Mouse (Mus musculus): ENCODE measurements at regions not wholly inside any gene's neighbourhood (a gene's known extent, or its start where the extent isn't known, plus 50 kb on each side); places are given as distances from the start of the nearest gene placed in this dataset.
A peak's percentile ranks its signal among the peaks of the same experiment; 100 is the strongest.

DNA sequence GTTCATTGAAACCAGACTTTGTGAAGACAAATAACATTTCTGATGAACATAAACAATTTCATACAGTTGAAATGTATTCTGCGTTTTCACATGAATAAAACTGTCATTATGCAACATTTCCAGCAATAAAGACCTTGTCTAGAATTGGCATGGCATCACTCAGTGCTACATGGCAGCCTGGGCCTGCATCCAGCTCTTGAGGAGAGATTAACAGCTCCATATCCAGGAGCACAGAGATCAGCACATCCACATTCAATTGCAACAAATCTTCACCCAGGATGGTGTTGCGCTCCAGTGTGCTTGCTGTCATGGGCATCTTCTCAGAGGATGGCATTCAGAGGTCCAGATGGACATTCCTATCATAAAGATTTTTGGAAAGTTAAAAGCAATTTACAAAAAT lies 196.7 kb upstream of the Tmem161b start:
- H3K27me3 ChIP-seq (ENCODE audit: control insufficient read depth, insufficient read depth, low read depth, low read length): no peaks in the 10 kb centered on the region
- no peak for ATAC-seq
- no peaks in the 10 kb centered on the region for H3K36me3 ChIP-seq (ENCODE audit: control insufficient read depth, insufficient read depth, low read length)
- H3K9me3 ChIP-seq (replicated peaks; ENCODE audit: control insufficient read depth, low read length, poor library complexity, severe bottlenecking): no peaks in the 10 kb centered on the region
- WGBS: 81% methylated on average over 2 of the region's 2 CpGs
- no peak overlapping the region for H3K4me2 ChIP-seq (ENCODE audit: low read length)
- no peak overlapping the region for H3K27ac ChIP-seq (ENCODE audit: low read length)
- no peak overlapping the region for H3K4me3 ChIP-seq (ENCODE audit: low read depth, low read length)
- no peak overlapping the region for H3K9ac ChIP-seq (ENCODE audit: low read depth, low read length)
- no peaks in the 10 kb centered on the region for H3K4me1 ChIP-seq (ENCODE audit: control insufficient read depth, insufficient read depth, low read length)

DNA sequence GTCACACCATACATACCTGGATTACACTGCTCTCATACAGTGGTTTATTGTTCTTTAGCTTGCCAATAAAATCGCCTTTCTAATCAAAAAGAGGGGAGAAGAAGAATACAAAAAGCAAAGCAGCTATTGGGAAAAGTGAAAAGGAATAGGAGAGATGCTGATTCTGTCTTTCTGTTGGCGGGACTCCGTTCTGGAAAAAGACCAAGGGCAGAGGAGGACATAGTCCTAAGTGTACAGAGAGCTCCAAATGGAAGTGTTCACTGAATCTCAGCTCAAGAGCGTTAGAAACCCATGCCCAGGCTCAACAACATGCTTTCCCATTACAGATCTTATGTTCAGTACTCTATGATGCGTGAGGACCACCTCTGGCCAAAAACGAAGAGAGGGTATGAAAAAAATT lies 174.4 kb upstream of the Tmem161b start:
- H3K27me3 ChIP-seq (ENCODE audit: control insufficient read depth, insufficient read depth, low read depth, low read length): no peaks in the 10 kb centered on the region
- no peak overlapping the region for H3K4me2 ChIP-seq (ENCODE audit: low read length)
- H3K36me3 ChIP-seq (ENCODE audit: control insufficient read depth, insufficient read depth, low read length): no peaks in the 10 kb centered on the region
- no peak overlapping the region for H3K4me3 ChIP-seq (ENCODE audit: low read depth, low read length)
- no peak overlapping the region for H3K27ac ChIP-seq (ENCODE audit: low read length)
- no peak for ATAC-seq
- no peaks in the 10 kb centered on the region for H3K9me3 ChIP-seq (replicated peaks; ENCODE audit: control insufficient read depth, low read length, poor library complexity, severe bottlenecking)
- no peaks in the 10 kb centered on the region for H3K4me1 ChIP-seq (ENCODE audit: control insufficient read depth, insufficient read depth, low read length)
- WGBS: 88% methylated on average over 6 of the region's 6 CpGs
- no peak overlapping the region for H3K9ac ChIP-seq (ENCODE audit: low read depth, low read length)

DNA sequence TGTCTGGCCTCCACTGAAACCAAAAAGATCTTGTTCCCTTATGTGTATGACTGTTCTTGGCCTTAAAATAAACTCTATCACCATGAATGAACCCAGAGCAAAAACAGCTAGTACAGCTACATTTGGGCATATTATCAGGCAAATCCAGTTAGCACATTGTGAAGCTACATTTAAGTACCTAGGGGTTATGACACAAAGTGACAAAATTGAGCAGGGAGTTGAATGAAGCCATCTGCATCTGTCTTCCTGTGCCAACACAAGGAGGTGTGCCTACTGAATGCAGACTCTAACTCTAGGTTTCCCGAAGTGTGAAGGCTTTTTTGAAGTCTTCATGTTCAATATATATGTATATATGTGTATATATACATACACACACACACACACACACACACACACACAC lies 169.9 kb upstream of the Tmem161b start:
- Histone ChIP-seq H3K9ac (ENCODE audit: low read depth, low read length) (no peak overlapping the region), H3K27me3 (ENCODE audit: control insufficient read depth, insufficient read depth, low read depth, low read length) (no peaks in the 10 kb centered on the region), H3K36me3 (ENCODE audit: control insufficient read depth, insufficient read depth, low read length) (no peaks in the 10 kb centered on the region), H3K4me3 (ENCODE audit: low read depth, low read length) (no peak overlapping the region), H3K27ac (ENCODE audit: low read length) (no peak overlapping the region), H3K4me2 (ENCODE audit: low read length) (no peak overlapping the region), H3K9me3 (replicated peaks; ENCODE audit: control insufficient read depth, low read length, poor library complexity, severe bottlenecking) (no peaks in the 10 kb centered on the region), H3K4me1 (ENCODE audit: control insufficient read depth, insufficient read depth, low read length) (peaks cover 5% of the 10 kb centered on the region)
- 85% methylated on average over 1 of the region's 1 CpGs for WGBS
- ATAC-seq: no peak

DNA sequence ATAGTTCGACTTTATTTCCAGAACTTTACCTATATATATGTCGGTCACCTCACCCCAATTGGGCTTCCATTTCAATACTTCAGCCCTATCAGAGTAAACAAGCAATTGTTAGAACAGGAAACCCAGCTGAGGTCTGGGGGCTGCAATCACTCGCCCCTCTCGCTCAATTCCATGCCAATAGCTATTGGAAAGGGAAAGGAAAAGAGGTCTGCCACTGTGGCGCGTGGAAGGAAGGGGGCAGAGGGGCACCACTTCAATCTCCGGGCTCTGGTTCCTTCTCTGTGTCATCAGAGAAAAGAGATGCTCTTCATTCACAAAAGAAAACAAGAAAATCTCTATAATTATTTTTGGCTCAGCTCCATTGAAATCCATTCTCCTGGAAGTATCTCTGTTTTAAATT lies 167.1 kb upstream of the Tmem161b start:
- peaks cover 18% of the 10 kb centered on the region for H3K4me1 ChIP-seq (ENCODE audit: control insufficient read depth, insufficient read depth, low read length)
- 58% methylated on average over 7 of the region's 7 CpGs for WGBS
- H3K27me3 ChIP-seq (ENCODE audit: control insufficient read depth, insufficient read depth, low read depth, low read length): no peaks in the 10 kb centered on the region
- H3K9me3 ChIP-seq (replicated peaks; ENCODE audit: control insufficient read depth, low read length, poor library complexity, severe bottlenecking): no peaks in the 10 kb centered on the region
- 0 out of 2 replicates have a peak overlapping the region, but pooled peaks have one; percentile 20 for H3K9ac ChIP-seq (ENCODE audit: low read depth, low read length)
- H3K4me2 ChIP-seq (ENCODE audit: low read length): peak overlapping the region; percentile 38
- ATAC-seq: no peak
- no peaks in the 10 kb centered on the region for H3K36me3 ChIP-seq (ENCODE audit: control insufficient read depth, insufficient read depth, low read length)
- no peak overlapping the region for H3K4me3 ChIP-seq (ENCODE audit: low read depth, low read length)
- peak overlapping the region; percentile 77 for H3K27ac ChIP-seq (ENCODE audit: low read length)

DNA sequence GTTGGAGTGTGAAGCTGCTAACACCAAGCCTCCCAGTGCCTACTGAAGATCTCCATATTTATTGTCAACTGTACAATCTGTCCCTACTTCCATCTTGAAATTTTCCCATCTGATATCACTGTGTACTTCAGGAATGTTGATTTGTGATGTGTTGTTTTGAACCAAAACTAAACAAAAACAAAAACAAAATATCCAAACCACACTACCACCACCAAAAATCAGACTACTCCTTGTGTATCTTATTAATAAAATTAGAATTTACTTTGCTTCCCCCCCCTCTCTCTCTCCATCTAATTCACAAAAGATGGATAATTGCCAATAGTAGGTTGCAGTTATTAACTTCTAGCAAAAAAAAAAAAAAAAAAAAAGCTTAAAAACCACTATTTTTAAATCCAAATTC lies 166.5 kb upstream of the Tmem161b start:
- H3K9ac ChIP-seq (ENCODE audit: low read depth, low read length): no peak overlapping the region
- H3K36me3 ChIP-seq (ENCODE audit: control insufficient read depth, insufficient read depth, low read length): no peaks in the 10 kb centered on the region

DNA sequence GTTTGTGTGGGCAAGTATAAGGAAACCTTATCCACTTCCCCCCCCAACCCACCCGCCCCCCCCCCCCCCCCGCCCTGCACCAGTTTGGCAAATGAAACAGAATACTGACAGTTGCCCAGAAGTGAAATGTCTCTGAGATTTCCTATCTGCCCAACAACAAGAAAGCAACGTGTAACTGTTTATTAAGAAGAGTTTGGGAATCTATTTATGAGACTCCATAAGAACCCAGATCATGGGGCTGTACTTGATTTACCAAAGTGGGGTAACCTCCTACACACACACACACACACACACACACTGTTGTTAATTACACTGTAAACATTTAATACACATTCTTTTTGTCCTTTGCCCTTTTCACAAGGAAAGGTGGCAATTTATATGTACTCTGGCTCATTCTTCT lies 165.6 kb upstream of the Tmem161b start:
- Histone ChIP-seq H3K4me2 (ENCODE audit: low read length) (no peak overlapping the region), H3K4me1 (ENCODE audit: control insufficient read depth, insufficient read depth, low read length) (peaks cover 24% of the 10 kb centered on the region), H3K4me3 (ENCODE audit: low read depth, low read length) (no peak overlapping the region), H3K9ac (ENCODE audit: low read depth, low read length) (no peak overlapping the region), H3K27ac (ENCODE audit: low read length) (peak overlapping the region; percentile 92), H3K27me3 (ENCODE audit: control insufficient read depth, insufficient read depth, low read depth, low read length) (no peaks in the 10 kb centered on the region), H3K36me3 (ENCODE audit: control insufficient read depth, insufficient read depth, low read length) (no peaks in the 10 kb centered on the region), H3K9me3 (replicated peaks; ENCODE audit: control insufficient read depth, low read length, poor library complexity, severe bottlenecking) (no peaks in the 10 kb centered on the region)
- ATAC-seq: no peak
- WGBS: 38% methylated on average over 3 of the region's 3 CpGs

More for the DNA sequence above, 166.5 kb upstream of the Tmem161b start:
- H3K4me1 ChIP-seq (ENCODE audit: control insufficient read depth, insufficient read depth, low read length): peaks cover 24% of the 10 kb centered on the region
- peak overlapping the region; percentile 6; the same call in 1 of the 2 replicates for H3K4me2 ChIP-seq (ENCODE audit: low read length)
- H3K27me3 ChIP-seq (ENCODE audit: control insufficient read depth, insufficient read depth, low read depth, low read length): no peaks in the 10 kb centered on the region
- H3K9me3 ChIP-seq (replicated peaks; ENCODE audit: control insufficient read depth, low read length, poor library complexity, severe bottlenecking): no peaks in the 10 kb centered on the region
- H3K27ac ChIP-seq (ENCODE audit: low read length): peak overlapping the region; percentile 77
- ATAC-seq: no peak
- H3K4me3 ChIP-seq (ENCODE audit: low read depth, low read length): no peak overlapping the region

DNA sequence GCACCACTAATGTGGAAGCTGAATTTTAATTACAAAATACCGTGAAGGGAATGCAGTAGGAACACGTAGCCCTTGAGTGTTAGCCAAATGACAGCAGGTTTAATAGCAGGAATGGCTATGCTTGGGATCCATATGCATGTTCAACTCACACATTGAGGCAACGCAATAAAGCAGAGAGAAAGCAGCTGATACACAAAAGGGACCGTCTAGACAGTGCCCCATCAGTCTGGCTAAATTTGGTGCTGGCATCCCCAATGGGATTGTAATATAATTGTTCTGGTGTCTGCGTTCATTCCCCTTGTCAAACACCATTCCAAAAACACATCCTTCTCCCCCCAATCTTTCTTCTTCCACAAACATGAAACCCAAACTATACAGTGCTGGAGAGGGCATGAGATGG lies 165.1 kb upstream of the Tmem161b start:
- Histone ChIP-seq H3K9me3 (replicated peaks; ENCODE audit: control insufficient read depth, low read length, poor library complexity, severe bottlenecking) (no peaks in the 10 kb centered on the region), H3K4me2 (ENCODE audit: low read length) (peak overlapping the region; percentile 25), H3K36me3 (ENCODE audit: control insufficient read depth, insufficient read depth, low read length) (no peaks in the 10 kb centered on the region), H3K4me1 (ENCODE audit: control insufficient read depth, insufficient read depth, low read length) (peaks cover 27% of the 10 kb centered on the region), H3K27me3 (ENCODE audit: control insufficient read depth, insufficient read depth, low read depth, low read length) (no peaks in the 10 kb centered on the region), H3K4me3 (ENCODE audit: low read depth, low read length) (no peak overlapping the region), H3K27ac (ENCODE audit: low read length) (peak overlapping the region; percentile 92), H3K9ac (ENCODE audit: low read depth, low read length) (peak overlapping the region; percentile 54; the same call in 1 of the 2 replicates)
- peak; percentile 18; the same call in 1 of the 2 replicates for ATAC-seq
- WGBS: 14% methylated on average over 5 of the region's 5 CpGs

DNA sequence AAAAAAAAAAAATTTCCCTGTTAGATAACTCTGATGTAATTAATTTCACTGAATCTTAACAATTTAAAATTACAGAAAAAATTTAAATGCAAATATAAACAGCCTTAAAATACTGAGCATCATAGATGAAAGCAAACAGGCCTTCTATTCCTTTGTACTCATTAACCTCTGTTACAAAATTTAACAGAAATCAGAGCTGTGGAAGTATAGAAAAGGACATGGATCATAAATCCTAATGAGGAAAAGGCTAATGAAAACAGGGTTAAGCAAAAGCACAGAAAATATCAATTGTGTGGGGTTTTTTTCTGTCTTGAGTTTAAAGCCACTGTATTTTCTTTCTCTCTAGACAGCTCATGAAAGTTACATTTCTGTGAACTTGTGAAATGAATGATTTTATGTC lies 164.6 kb upstream of the Tmem161b start:
- H3K36me3 ChIP-seq (ENCODE audit: control insufficient read depth, insufficient read depth, low read length): no peaks in the 10 kb centered on the region
- peak overlapping the region; percentile 25 for H3K4me2 ChIP-seq (ENCODE audit: low read length)
- no peak overlapping the region for H3K9ac ChIP-seq (ENCODE audit: low read depth, low read length)
- no peaks in the 10 kb centered on the region for H3K27me3 ChIP-seq (ENCODE audit: control insufficient read depth, insufficient read depth, low read depth, low read length)
- H3K27ac ChIP-seq (ENCODE audit: low read length): peak overlapping the region; percentile 92
- no peaks in the 10 kb centered on the region for H3K9me3 ChIP-seq (replicated peaks; ENCODE audit: control insufficient read depth, low read length, poor library complexity, severe bottlenecking)
- H3K4me3 ChIP-seq (ENCODE audit: low read depth, low read length): no peak overlapping the region
- H3K4me1 ChIP-seq (ENCODE audit: control insufficient read depth, insufficient read depth, low read length): peaks cover 29% of the 10 kb centered on the region
- no peak for ATAC-seq

DNA sequence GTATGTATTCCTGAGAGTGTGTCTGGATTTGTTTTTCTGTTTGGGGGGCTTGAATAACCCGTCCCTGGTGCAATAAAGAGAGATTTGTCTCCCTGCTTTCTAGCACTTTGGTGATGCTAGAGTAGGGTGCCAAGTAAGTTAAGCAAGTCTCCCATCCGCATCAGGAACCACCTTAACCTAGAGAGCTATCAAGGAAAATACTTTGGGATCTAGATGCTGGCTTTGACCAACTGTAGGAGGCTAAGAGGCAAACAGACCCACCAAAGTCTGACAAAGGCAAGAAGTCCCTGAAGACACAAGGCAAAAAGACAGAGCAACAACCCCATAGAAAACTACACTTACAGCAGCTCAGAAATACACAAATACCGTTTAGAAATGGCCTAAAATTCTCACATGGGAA lies 163.8 kb upstream of the Tmem161b start:
- H3K4me2 ChIP-seq (ENCODE audit: low read length): peak overlapping the region; percentile 39
- H3K36me3 ChIP-seq (ENCODE audit: control insufficient read depth, insufficient read depth, low read length): no peaks in the 10 kb centered on the region
- no peaks in the 10 kb centered on the region for H3K9me3 ChIP-seq (replicated peaks; ENCODE audit: control insufficient read depth, low read length, poor library complexity, severe bottlenecking)
- WGBS: 24% methylated on average over 3 of the region's 3 CpGs
- H3K4me1 ChIP-seq (ENCODE audit: control insufficient read depth, insufficient read depth, low read length): peaks cover 29% of the 10 kb centered on the region
- H3K27me3 ChIP-seq (ENCODE audit: control insufficient read depth, insufficient read depth, low read depth, low read length): no peaks in the 10 kb centered on the region
- H3K9ac ChIP-seq (ENCODE audit: low read depth, low read length): 0 out of 2 replicates have a peak overlapping the region, but pooled peaks have one; percentile 47
- H3K27ac ChIP-seq (ENCODE audit: low read length): peak overlapping the region; percentile 90
- H3K4me3 ChIP-seq (ENCODE audit: low read depth, low read length): no peak overlapping the region
- ATAC-seq: no peak

Data from midbrain, embryonic 16.5 days (tissue).